Mouse (Mus musculus) kidney, adult 9 months (tissue): ENCODE measurements at regions not wholly inside any gene's neighbourhood (a gene's known extent, or its start where the extent isn't known, plus 50 kb on each side); places are given as distances from the start of the nearest gene placed in this dataset.

Experiments used
- DNase-seq: peaks from one replicate; pipeline ENCODE4 v3.0.0; 2022

DNA sequence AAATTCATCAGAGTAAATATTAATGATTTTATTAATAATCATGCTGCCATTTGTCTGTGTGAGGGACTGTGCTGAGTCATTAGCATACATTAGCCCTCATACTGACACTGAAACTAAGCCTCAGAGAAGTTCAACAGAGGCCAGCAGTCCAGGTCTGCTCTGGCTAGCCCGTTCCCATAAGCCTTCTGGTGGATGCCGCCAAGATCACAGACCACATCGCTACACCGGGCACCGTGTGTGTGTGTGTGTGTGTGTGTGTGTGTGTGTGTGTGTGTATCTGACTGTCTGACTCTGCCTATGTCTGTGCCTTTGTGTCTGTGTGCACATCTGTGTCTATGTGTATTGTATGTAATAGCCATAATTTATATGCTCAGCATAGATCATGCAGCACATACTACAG, 106.0 kb downstream of the Rpl14 start:
- no peak for DNase-seq

DNA sequence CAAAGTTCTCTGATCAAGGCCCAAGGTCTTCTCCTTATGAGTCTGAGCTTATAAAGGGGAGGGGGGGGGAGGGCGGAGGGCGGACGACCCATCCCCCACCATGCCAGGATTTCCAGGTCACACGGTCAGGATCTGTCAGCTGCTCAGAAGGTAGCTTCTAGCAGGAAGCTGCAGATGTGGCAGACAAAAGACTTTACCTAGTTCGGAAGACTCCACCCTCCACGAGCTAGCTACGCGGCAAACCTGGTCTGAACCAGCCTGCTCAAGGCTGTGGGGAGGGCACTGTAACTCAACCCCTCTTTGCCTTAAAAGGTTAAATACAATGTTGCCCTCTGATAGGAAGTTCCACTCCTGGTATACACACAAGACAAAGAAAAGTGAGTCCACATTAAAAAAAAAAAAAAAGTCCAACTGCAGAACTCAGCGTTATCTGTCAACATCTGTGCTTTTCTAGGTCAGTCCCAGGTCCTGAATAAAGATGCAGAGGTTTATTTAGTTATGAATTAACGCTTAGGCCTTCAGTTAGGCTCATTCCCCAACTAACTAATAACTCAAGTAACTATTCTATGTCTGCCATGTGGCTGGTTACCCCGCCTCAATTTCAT, 108.7 kb downstream of the Rpl14 start:
- no peak for DNase-seq

DNA sequence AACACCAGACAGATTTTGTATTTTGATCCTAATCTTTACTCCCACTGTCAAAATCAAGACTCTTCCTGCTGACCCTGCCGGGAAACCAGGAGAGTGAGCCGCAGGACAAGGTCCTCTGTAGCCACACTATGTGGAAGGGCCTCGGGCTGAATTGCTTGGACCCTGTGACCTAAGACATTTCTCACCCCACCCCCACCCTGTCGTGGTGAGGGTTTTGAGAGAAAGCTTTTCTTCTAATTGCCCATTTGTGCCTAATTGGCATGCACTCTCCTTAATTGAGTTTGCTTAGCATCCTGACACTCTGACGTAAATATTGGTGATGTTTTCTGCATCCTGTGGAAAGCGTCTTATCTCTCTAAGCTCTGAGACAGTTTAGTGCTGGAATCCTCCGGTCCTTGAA, 110.2 kb downstream of the Rpl14 start:
- no peak for DNase-seq

DNA sequence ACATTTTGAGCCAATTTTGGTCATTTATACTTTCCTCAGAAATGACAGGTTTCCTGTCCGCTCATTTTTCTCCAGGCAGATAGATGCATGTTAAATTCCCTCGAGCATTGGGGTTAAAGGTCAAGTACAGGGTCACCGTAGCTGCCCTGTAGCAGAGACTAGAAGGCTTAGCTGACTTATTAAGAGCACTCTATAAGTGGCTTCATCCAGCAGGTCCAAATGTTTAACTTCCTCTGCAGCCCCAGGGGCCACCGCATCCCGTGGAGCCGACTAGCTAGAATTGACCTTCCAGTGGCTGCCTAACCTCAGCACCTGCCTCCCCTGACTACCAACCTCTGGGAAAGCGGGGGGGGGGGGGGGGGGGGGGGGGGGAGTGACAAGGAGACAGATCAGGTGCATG, 114.7 kb downstream of the Rpl14 start:
- DNase-seq: peak; percentile 53

DNA sequence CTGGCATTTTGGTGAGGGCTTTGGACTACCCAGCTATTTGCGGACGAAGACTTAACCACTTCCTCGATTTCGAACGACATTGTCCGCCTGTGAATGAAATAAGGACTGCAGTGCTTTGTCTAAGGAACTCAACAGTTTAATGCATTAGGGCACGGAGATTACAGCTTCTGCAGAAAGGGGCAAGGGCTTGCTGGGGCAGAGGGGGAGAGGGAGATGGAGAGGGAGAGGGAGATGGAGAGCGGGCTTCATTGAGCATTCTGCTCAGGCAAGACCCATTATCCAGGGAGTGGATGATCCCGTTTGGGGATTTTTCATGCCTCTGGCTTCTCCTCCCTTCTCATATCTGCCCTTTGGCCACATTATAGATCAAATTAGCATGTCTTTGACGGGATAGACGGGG, 117.8 kb downstream of the Rpl14 start:
- DNase-seq: no peak

DNA sequence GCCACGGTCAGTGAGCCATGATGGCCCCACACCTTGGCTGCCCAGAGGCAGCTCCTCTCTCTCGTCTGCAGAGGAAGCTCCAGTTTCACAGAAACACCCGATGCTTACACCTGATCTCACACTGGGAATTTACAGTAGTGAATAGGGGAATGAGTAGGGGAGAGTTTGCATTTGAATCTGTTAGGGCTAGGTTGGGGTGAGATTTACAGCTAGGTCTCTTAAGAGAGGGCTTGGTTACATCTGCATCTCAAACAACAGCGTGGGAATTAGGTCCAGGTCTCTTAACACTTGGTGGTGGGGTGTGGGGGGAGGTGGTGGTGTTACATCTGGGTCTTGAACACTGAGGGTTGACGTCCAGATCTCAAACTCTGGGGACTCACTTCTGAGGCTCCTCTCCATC, 119.3 kb downstream of the Rpl14 start:
- no peak for DNase-seq

DNA sequence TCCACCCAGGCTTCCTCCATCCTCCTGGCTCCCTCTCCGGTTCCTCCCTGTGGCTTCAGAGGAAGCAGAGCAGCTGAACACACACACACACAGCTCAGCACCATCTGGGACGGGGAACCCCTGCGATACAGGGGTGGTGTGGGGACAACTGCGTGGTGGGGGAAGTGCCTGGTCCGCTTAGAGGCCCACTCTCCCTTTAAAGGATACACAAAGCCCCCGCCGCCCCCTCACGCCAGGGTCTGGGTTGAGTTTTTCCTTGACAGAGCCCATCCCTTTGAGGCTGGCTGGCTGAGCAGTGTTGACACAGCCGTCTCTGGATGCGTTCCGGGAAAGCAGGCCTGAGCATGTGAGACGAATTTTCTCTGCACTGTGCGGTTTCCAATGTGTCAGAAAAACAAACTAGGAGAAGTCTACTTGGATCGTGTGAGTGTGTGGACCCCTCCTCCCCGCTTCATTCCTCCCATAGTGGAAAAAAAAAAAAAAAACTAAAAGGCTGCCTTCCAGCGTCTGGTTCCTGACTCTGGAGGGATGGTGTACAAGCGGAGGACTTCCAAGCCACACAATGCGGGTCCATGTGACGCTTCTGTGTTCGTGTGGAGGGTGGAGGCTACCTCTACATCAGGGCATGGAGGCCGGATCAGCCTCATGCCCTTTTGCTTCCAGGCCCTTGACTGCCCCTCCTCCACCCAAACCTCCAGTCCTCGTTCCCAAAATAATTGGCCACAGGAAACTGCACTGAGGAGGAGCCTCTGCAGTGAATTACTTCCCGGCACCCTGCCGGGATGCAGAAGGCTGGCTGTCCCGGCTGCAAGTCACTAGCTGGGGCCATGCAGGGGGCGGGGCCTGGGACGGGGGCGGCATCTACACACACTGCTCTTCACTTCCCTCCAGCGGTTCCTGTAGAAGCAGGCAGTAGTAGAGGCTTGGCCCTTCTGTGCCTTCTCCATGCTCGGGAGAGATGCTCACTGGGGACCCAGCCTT, 120.0 kb downstream of the Rpl14 start:
- peak; percentile 87 for DNase-seq

DNA sequence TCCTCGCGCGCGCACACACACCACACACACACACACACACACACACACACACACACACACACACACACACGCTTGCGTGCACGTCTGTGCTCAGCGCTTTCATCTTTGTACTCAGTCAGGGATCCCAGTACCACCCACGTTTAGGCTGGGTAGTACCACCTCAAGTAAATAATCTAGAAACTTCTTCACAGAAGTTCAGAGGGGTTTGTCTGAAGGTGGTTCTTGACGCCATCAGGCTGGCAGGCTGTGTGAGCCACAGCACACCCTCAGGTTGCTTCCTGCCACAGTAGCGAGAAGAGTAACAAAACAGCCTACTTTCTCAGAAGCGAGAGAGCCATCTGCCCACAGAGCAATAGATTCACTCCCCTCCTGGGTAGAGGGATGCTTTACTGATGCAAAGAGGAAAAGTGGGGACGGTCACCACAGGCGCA, 120.7 kb downstream of the Rpl14 start:
- DNase-seq: no peak

DNA sequence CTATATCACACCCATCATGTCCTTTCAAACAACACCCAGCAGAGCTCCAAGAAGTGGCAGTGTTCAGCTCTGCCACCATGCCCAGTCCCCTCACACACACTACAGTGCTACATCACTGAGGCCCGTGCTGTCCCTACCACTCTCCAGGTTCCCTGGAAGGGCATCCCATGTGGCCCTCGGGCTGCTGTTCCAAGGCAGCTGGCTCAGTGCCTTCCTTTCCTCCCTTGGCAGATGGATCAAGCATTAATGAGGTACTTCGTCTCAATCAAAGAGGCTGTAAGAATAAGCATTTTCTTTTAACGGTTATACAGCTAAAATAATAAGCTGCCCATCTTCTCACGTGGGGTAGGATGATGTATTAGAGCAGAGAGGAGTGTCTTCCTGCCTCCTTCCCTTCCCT, 123.2 kb downstream of the Rpl14 start:
- DNase-seq: no peak

DNA sequence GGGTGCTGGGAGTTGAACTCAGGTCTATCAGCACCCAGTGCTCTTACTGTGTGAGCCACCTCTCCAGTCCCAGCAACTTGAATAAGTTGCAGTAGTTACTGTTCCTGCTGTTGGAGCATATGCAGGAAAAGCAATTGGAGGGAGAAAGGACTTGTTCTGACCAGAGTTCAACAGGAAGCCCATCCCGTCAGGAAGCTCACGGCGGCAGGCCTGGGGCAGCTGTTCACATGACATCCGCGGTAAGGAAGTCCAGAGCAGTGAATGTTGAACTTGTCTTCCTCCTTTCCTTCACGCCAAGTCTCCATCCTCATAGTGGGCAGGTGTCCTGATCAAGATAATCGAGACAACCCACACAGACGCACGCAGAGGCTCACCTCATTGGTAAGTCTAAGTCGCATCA, 124.7 kb downstream of the Rpl14 start:
- peak; percentile 43 for DNase-seq

DNA sequence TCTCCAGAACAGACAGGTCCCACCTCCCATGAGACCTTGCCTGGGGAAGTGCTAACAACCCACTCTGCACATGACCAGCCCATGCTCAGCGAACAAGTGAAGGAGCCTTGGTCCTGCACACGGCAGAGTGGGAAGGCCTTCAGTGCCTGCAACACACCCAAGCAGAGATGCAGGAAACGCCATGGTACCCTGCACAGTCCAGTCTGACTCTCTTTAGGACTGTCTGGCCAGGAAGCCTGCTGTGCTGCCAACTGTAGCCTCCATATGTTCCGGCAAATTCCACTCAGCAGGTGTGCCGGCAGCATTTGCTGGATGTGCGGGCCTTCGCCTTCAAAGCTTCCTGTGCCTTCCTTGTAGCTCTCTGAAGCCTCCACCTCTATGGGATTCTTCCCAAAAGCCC, 126.5 kb downstream of the Rpl14 start:
- DNase-seq: no peak

DNA sequence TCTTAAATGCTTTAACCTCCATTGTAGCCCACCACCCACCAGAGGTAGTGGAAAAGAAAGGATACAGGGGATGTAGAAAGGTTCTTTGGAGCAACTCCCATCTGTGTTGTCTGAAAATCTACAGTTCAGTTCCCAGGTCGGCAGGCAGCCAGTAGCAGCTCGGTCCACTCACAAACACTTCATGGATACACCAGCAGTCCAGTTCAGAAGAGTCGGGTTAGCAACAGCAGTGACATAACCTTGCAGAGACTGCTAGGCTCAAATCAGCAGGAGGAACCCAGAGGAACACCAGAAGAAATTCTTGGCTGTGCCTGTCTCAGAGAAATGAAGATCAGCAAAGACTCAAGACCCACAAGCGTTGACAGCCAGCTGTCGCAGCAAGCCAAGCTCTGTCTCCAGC, 128.5 kb downstream of the Rpl14 start:
- DNase-seq: no peak

DNA sequence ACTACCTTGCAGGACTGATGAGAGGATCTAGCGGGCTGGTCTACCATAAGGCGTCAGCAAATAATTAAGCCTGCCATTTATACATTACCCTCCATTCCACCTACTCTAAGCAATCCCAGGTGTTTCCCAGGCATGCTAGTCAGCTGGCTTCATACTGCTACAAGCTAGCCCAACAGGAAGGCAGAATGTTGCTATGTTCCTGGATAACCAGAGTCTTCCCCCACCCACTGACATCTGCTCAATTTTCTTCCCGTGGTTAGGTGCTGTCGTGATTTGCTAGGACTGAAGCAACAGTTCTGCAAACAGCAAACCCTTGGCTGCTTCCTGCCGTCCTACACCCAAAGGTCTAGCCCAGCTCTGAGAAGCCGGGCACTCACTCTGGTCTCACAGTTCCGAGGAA, 131.6 kb downstream of the Rpl14 start:
- DNase-seq: no peak

DNA sequence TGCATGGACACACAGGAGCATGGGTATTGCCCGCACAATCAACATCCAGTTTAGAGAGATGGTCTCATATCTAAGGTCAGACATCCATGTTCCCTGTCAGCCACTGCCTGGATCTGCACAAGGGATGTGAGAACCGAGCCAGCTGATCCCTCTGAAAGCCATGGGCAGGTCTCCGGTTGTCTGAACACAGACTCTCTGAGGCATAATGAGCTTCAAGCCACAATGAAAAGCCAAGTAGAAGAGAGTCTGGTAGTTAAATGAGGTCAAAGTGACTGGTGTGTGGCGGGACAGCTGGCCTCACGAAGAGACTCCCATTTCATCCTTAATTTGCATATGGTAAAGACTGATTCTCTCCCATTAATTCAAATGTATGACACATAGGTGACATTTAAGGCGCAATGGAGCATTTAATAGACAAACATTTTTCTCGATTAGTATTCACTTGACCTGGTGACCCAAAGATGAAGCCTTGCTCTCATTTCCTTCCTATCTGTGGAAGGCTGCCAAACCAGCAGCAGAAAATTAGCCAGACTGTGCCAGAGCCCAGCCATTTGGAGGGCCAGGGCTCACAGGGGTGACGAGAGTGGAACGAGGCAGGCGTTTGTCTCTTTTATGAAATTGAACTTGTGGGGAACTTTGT, 132.2 kb downstream of the Rpl14 start:
- peak; percentile 56 for DNase-seq

DNA sequence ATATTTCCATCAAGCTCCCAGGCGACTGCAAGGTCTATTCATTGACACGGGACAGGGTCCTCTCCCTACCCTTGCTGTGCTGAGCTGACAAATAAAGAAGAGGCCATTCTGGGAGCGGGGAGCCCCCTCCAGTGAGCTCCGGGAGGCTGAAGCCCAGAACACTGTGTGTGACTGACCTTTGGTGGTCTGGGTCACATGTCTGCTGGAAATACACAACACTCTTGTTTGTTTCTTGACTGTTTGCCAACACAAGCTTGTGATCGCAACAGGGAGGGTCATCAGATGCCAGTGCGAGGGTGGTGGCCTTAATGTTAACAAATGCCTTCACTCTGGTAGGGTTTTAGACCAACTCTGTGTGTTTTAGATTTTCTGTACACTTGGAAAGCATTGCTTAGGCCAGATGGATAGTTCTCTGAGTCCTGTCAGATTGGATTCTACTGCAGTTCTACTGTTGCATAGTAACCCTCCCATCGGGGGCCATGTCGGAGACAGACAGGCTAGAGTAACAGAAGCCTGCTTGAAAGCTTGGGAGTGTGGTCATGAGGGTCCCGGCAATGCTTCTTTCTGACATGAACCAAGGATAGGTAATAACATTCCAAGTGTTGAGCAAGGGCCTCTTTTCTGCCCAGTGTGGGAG, 135.4 kb downstream of the Rpl14 start:
- DNase-seq: no peak

DNA sequence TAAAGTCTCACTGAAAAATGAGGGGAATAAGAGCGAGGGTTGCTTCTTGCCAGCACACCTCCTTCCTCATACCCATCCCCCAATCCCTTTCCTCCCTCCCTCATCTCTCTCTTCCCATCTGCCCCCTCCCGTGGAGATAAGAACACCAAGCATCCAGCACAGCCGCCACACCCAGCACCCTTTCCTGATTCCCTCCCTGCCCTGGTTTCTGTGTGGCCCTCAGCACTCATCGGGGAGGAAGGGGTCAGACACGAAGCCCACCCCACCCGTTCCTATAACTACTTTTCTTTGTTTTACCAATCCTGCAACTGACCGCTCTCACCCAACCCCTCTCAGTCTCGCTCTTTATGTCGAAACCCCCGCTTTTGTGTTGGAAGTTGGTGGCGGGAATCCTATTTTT, 137.3 kb downstream of the Rpl14 start:
- no peak for DNase-seq

DNA sequence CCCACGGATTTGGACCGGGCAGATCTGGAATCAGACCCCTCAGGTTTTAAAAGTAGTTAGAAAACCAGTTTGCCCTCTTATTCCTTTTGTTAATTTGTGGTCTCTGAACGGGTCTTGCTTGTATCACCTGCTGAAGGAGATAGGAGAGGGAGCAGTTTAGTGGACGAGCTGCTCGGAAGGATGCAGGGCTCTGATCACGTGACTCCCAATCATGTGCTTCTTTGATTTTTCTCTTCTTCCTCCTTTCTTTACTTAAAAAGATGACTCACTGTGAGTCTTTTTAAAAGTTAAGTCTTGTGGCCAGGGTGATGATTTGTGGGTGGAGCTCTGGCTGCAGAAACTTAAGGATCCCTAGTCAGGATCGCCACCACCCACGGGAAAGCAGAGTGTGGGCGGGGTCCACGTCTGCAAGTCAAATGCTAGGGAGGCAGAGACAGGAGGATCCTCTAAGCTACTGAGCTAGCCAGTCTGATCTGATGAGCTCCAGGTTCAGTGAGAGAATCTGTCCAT, 138.0 kb downstream of the Rpl14 start:
- no peak for DNase-seq

DNA sequence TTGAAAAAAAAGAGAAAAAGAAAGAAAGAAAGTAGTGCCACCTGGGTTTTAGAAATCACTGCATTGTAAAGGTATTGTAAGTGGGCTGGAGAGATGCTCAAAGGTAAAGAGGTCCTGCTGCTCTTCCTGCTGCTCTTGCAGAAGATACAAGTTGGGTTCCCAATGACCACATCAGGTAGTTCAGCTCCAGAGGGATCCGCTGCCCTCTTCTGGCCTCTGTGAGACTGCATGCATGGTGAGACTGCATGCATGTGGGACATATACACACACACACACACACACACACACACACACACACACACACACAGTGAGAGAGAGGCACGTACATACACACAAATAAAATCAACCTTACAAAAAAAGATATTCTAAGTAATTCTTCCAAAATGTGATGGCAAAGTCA, 141.7 kb downstream of the Rpl14 start:
- DNase-seq: no peak

DNA sequence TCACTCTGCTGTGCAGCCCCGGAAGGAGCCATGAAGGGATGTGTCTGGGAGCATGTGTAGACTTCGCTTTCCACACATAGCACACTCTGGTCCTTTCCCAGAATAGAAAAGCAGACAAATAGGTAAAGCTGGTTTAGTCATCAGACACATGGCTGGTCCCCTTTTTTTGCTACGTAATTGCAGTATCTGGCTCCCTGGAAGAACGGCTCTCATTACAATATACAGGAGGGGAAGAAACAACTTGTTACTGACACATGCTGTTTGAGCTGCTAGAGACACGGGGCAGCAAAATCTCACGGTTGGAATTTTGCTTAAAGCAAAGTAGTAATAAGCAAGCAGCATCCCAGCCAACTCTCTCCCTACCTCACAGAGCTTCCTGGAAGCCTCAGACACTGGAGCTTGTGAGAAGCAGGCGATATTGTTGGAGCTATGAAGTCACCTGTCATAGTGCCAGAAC, 144.4 kb downstream of the Rpl14 start:
- no peak for DNase-seq

DNA sequence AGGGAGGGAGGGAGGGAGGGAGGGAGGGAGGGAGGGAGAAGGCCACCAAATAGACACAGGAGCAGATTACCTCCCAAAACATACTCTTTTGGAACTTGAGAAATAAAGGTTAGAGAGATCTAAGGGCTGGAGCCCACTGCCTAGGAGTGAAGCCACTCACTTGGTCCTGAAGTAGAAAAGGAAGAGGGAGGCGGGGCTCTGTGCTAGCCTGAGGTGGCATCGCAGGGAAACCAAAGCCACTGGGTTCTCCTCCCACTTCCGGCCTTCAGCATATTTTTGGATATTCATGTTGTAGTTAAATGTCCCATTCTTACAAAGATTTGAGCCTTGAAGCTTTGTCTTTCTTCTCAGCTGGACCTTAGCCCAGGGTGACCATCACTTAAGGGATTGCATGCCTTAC, 147.6 kb downstream of the Rpl14 start:
- no peak for DNase-seq

DNA sequence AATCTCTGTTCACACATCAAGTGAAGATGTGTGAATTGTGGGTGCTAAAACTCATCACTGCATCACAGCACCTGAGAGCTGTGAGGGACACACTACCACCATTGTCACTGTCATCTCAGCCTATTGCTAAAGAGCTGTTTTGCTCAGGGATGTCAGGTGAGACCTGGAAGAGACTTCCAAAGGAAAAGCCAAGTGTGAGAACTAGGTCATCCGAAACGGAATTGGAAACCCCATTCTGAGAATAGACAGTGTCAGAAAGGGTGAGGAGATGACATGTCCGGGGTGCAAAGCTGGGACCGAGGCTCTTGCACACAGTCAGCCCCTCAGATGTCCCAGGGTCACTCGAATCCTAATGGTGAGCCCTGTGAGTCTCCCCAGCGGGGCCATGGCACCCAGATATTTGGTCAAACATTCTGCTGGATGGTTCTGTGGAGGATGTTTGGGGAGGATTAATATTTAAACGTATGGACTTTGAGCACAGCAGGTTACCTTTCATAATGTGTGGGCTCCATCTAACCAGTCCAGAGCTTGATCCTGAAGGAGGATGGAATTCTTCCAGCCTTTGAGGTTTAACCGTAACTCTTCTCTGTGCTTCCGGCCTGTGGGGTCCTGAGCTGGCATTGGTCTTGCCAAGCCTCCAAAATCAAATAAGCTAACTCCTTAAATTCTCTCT, 150.3 kb downstream of the Rpl14 start:
- DNase-seq: peak; percentile 71

DNA sequence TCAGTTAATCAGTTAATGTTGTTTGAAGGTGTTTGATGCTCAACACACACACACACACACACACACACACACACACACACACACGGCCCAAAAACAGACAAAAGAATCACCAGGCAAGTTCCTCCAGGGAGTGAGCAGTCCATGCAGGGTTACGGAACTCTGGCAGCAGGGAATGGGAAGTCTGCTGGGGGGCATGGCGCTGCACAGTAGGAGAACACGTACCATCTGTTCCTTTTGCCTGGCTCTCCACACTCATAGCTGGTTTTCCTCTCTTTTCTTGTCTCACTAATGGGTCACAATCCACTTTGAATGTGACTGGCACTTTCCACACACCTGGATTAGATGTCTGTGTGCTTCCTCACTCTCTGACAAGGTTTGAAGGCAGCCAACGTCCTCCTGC, 151.8 kb downstream of the Rpl14 start:
- no peak for DNase-seq
